Mouse (Mus musculus) liver, postnatal 0 days (tissue): ENCODE data around the gene Ddhd1. TPM values are rescaled to one million over a fixed set of nuclear protein-coding genes. Genes with fewer than 3 reads are reported as not detected.

Experiments
- ATAC-seq: fragments of 200-750 bp; cut with Nextera tagmentation; 2 replicates; pipeline ENCODE4 v1.8.0; 2017; ENCODE audit warnings: mild to moderate bottlenecking, moderate library complexity
- DNase-seq: peaks from one replicate; pipeline ENCODE4 v3.0.0-alpha.2; 2016
- H3K27ac ChIP-seq: fragments of 300-500 bp; sonication (generic); 2 replicates; pipeline ENCODE4 v1.5.1; 2014; ENCODE audit warnings: antibody characterized with exemption, moderate library complexity, mild to moderate bottlenecking, low read depth
- H3K27me3 ChIP-seq: fragments of 300-500 bp; sonication (generic); 2 replicates; pipeline ENCODE4 v1.6.1; 2014; ENCODE audit warnings: low read length, control low read depth, mixed read lengths; ENCODE audit not compliant: insufficient read depth
- H3K36me3 ChIP-seq: fragments of 300-500 bp; sonication (generic); replicated peaks from 2 replicates; pipeline ENCODE4 v1.6.1; 2014; ENCODE audit warnings: mild to moderate bottlenecking, control low read depth, low read length, moderate library complexity, mixed read lengths; ENCODE audit not compliant: insufficient read depth
- H3K4me1 ChIP-seq: fragments of 300-500 bp; sonication (generic); 2 replicates; pipeline ENCODE4 v1.6.1; 2014; ENCODE audit warnings: antibody characterized with exemption, mild to moderate bottlenecking, control low read depth; ENCODE audit not compliant: insufficient read depth
- H3K4me2 ChIP-seq: fragments of 300-500 bp; sonication (generic); 2 replicates; pipeline ENCODE4 v1.6.1; 2014; ENCODE audit warnings: low read depth, mild to moderate bottlenecking, low read length, moderate library complexity, mixed read lengths
- H3K4me3 ChIP-seq: fragments of 300-500 bp; sonication (generic); 2 replicates; pipeline ENCODE4 v1.5.1; 2014; ENCODE audit warnings: low read depth, low read length
- H3K9ac ChIP-seq: fragments of 300-500 bp; sonication (generic); replicated peaks from 2 replicates; pipeline ENCODE4 v1.6.1; 2014; ENCODE audit warnings: mild to moderate bottlenecking, moderate library complexity
- H3K9me3 ChIP-seq: fragments of 300-500 bp; sonication (generic); 2 replicates; pipeline ENCODE4 v1.6.1; 2016; ENCODE audit warnings: mild to moderate bottlenecking, control low read depth, low read length, mixed read lengths
- CTCF ChIP-seq: sonication (generic); IDR thresholded peaks from 2 replicates; pipeline ENCODE4 v1.5.1; 2016; ENCODE audit warnings: antibody characterized with exemption, low read depth
- EP300 ChIP-seq: IDR thresholded peaks from 2 replicates; pipeline ENCODE4 v1.6.1; 2016; ENCODE audit warnings: antibody characterized with exemption, low read depth, mild to moderate bottlenecking
- WGBS: fragments of 180-500 bp; shearing (Covaris S2); extraction: QIAGEN DNeasy Blood & Tissue Kit; methylation state at CpG from one replicate; pipeline ENCODE4 v1.1.7; 2014; ENCODE audit not compliant: insufficient replicate concordance; 5-methylcytosine and 5-hydroxymethylcytosine counted together
- polyA plus RNA-seq: library from polyadenylated mRNA; unstranded; fragments of >200 nt; fragmentation: Nextera tagmentation; extraction: Ambion mirVana; gene quantifications from 2 replicates; pipeline ENCODE4 v1.2.1, GENCODE M21; 2015

Gene Ddhd1
- polyA plus RNA-seq: 3.2 and 3.7 TPM in 2 replicates

GRCm38 (mm10) chr14:45657641-45658611 is at the start of gene Ddhd1:
TSS of gene Ddhd1 (minus strand) at chr14:45658143.
- Histone ChIP-seq H3K36me3 (0 out of 2 replicates have a peak, but pooled peaks cover 4% of the 10 kb centered on the region), H3K4me3 (peak within 1 kb of the TSS; percentile 94), H3K4me1 (peaks cover 31% of the 10 kb centered on the region), H3K9me3 (no peaks in the 10 kb centered on the region), H3K27me3 (no peaks in the 10 kb centered on the region), H3K9ac (peak within 1 kb of the TSS; percentile 83), H3K27ac (peak within 1 kb of the TSS; percentile 94), H3K4me2 (peak within 1 kb of the TSS; percentile 84)
- peak; percentile 92 for DNase-seq
- TF ChIP-seq EP300 (no peak), CTCF (no peak)
- under 1% methylated on average over 92 of the region's 123 CpGs for WGBS
- peak; percentile 91 for ATAC-seq

GRCm38 (mm10) chr14:45707176-45707910 is 49.4 kb upstream of the Ddhd1 start:
- DNase-seq (no peak), ATAC-seq (no peak)
- TF ChIP-seq CTCF: no peak
- TF ChIP-seq EP300: no peak
- Histone ChIP-seq H3K9ac (no peak overlapping the region), H3K9me3 (no peaks in the 10 kb centered on the region), H3K4me3 (no peak overlapping the region), H3K36me3 (no peaks in the 10 kb centered on the region), H3K27me3 (no peaks in the 10 kb centered on the region), H3K4me1 (no peaks in the 10 kb centered on the region), H3K27ac (no peak overlapping the region), H3K4me2 (no peak overlapping the region)
- 67% methylated on average over 3 of the region's 3 CpGs for WGBS

GRCm38 (mm10) chr14:45700031-45700572 is 42.2 kb upstream of the Ddhd1 start:
- WGBS: 48% methylated on average over 6 of the region's 6 CpGs

GRCm38 (mm10) chr14:45698867-45699266 is 40.9 kb upstream of the Ddhd1 start:
- DNase-seq (no peak), ATAC-seq (no peak)
- WGBS: 56% methylated on average over 3 of the region's 3 CpGs
- Histone ChIP-seq H3K4me3 (no peak overlapping the region), H3K4me2 (no peak overlapping the region), H3K27ac (no peak overlapping the region), H3K4me1 (peaks cover 4% of the 10 kb centered on the region; the same call in 1 of the 2 replicates), H3K36me3 (no peaks in the 10 kb centered on the region), H3K9ac (no peak overlapping the region), H3K27me3 (no peaks in the 10 kb centered on the region), H3K9me3 (no peaks in the 10 kb centered on the region)
- TF ChIP-seq EP300: no peak
- TF ChIP-seq CTCF: no peak

More at GRCm38 (mm10) chr14:45700031-45700572, 42.2 kb upstream of the Ddhd1 start:
- TF ChIP-seq EP300 (no peak), CTCF (no peak)
- no peaks in the 10 kb centered on the region for H3K4me1 ChIP-seq
- ATAC-seq: 0 out of 2 replicates have a peak, but pooled peaks have one; percentile 41
- DNase-seq: no peak
- H3K27me3 ChIP-seq: no peaks in the 10 kb centered on the region
- no peak overlapping the region for H3K4me2 ChIP-seq
- H3K9ac ChIP-seq: no peak overlapping the region
- H3K36me3 ChIP-seq: no peaks in the 10 kb centered on the region
- no peaks in the 10 kb centered on the region for H3K9me3 ChIP-seq
- no peak overlapping the region for H3K4me3 ChIP-seq
- no peak overlapping the region for H3K27ac ChIP-seq

GRCm38 (mm10) chr14:45696098-45696497 is 38.2 kb upstream of the Ddhd1 start:
- H3K4me1 ChIP-seq: peaks cover 4% of the 10 kb centered on the region; the same call in 1 of the 2 replicates
- H3K4me2 ChIP-seq: no peak overlapping the region
- H3K27me3 ChIP-seq: no peaks in the 10 kb centered on the region
- whole genome bisulfite sequencing: 89% methylated on average over 2 of the region's 2 CpGs
- ATAC-seq (no peak), DNase-seq (no peak)
- TF ChIP-seq CTCF (no peak), EP300 (no peak)
- H3K9ac ChIP-seq: no peak overlapping the region
- no peaks in the 10 kb centered on the region for H3K36me3 ChIP-seq
- H3K9me3 ChIP-seq: no peaks in the 10 kb centered on the region
- no peak overlapping the region for H3K4me3 ChIP-seq
- no peak overlapping the region for H3K27ac ChIP-seq

- Histone ChIP-seq H3K27ac (no peak overlapping the region), H3K9ac (no peak overlapping the region), H3K4me1 (peaks cover 4% of the 10 kb centered on the region; the same call in 1 of the 2 replicates), H3K4me2 (no peak overlapping the region), H3K27me3 (no peaks in the 10 kb centered on the region), H3K36me3 (no peaks in the 10 kb centered on the region), H3K4me3 (no peak overlapping the region), H3K9me3 (no peaks in the 10 kb centered on the region)
- no peak for DNase-seq
- TF ChIP-seq CTCF: no peak
- no peak for TF ChIP-seq EP300
- WGBS: 79% methylated on average over 2 of the region's 2 CpGs
- ATAC-seq: no peak
These were observed 35.9 kb upstream of the Ddhd1 start for GRCm38 (mm10) chr14:45693891-45694290.
